8 mouse cellular contexts compared by ENCODE assay signal in genomic region chr1:39650435-39651240, GRCm38 (mm10). TPM values are rescaled to one million over a fixed set of nuclear protein-coding genes. Genes with fewer than 3 reads are reported as not detected.
A peak's percentile ranks its signal among the peaks of the same experiment; 100 is the strongest.
DNase-seq lines count a peak whose midpoint lies in the region; ATAC-seq and TF ChIP-seq lines count a peak whose summit lies in the region.

No protein-coding gene starts in this region.

- H3K4me2 ChIP-seq in embryonic facial prominence, embryonic 13.5 days, result peak overlapping the region; percentile 100

- no peak overlapping the region for H3K27ac ChIP-seq in embryonic facial prominence, embryonic 13.5 days
- H3K27ac ChIP-seq in kidney, adult 2 months (ENCODE audit: insufficient read depth, low read depth, low read length), result no peak overlapping the region

- no peak for TF ChIP-seq POLR2A in kidney, adult 2 months (IDR thresholded peaks at IDR 0.05; ENCODE audit: low read depth, low read length)

- peaks cover 55% of the 10 kb centered on the region for H3K27me3 ChIP-seq in embryonic facial prominence, embryonic 13.5 days
- no peaks in the 10 kb centered on the region for H3K27me3 ChIP-seq in kidney, adult 2 months (replicated peaks; ENCODE audit: control insufficient read depth, insufficient read depth, low read length)

- H3K36me3 ChIP-seq in embryonic facial prominence, embryonic 13.5 days, result no peaks in the 10 kb centered on the region
- no peaks in the 10 kb centered on the region for H3K36me3 ChIP-seq in kidney, adult 2 months (ENCODE audit: control insufficient read depth, insufficient read depth, low read length)

- intact Hi-C loops in left cerebral cortex, postnatal 4 days (cut with DNase I), result loop anchor here (10.0 kb wide), 1 partner anchor 76 kb away; the partner anchor contains the start of gene Rnf149

- H3K9me3 ChIP-seq in embryonic facial prominence, embryonic 13.5 days, result no peaks in the 10 kb centered on the region

- peak overlapping the region; percentile 70 for H3K9ac ChIP-seq in embryonic facial prominence, embryonic 13.5 days

- DNase-seq in brain, adult 2 months (ENCODE audit: low read depth, low spot score), result peak; percentile 85
- DNase-seq in heart, adult 8-10 months (ENCODE audit: low spot score), result peak; percentile 5
- peak; percentile 35 for DNase-seq in kidney, adult 2 months
- peak; percentile 76 for DNase-seq in left cerebral cortex, postnatal 4 days
- DNase-seq in right cerebral cortex, postnatal 10 days (ENCODE audit: low spot score in 2 of 2), result peak; percentile 84 to 87
- DNase-seq in adipocyte (ENCODE audit: low spot score), result no peak

- H3K4me1 ChIP-seq in embryonic facial prominence, embryonic 13.5 days, result peaks cover 17% of the 10 kb centered on the region
- no peaks in the 10 kb centered on the region for H3K4me1 ChIP-seq in kidney, adult 2 months (ENCODE audit: control insufficient read depth, insufficient read depth, low read length)

- peak; percentile 43 for TF ChIP-seq CTCF in kidney, adult 2 months (conservative IDR thresholded peaks at IDR 0.05; ENCODE audit: insufficient read depth, insufficient read length, low read depth, low read length)

- peak overlapping the region; percentile 55 for H3K4me3 ChIP-seq in embryonic facial prominence, embryonic 13.5 days
- H3K4me3 ChIP-seq in kidney, adult 2 months (ENCODE audit: insufficient read depth, low read depth, low read length), result peak overlapping the region; percentile 48

- 2% methylated on average over 73 of the region's 73 CpGs for WGBS in embryonic facial prominence, embryonic 13.5 days
- WGBS in kidney, adult 2 months, result under 1% methylated on average over 73 of the region's 73 CpGs

- peak; percentile 20; the same call in 1 of the 2 replicates for ATAC-seq in embryonic facial prominence, embryonic 13.5 days (ENCODE audit: insufficient number of reproducible peaks, insufficient read depth, low FRiP score, low TSS enrichment, low read depth)
- ATAC-seq in megakaryocyte-erythroid progenitor cell, adult 5-6 weeks (replicated peaks; ENCODE audit: low FRiP score, low TSS enrichment, poor library complexity, severe bottlenecking), result peak; percentile 37; the same call in 1 of the 2 replicates

RNA-seq across cellular contexts. Expression of gene Creg2, which starts 0.6 kb away (rescaled TPM):
- polyA plus RNA-seq in embryonic facial prominence, embryonic 13.5 days (2015; fragmentation: Nextera tagmentation; extraction: Ambion mirVana), result 0.21 and 0.22 TPM in 2 replicates
- under 1 TPM in 2 of 4 experiments, not detected in 2; 0.03 to 0.05 TPM for total RNA-seq in heart, adult 8-10 months (2022)
- 0.04 and 0.09 TPM in 2 replicates for polyA plus RNA-seq in kidney, adult 2 months (2012; rRNA removed)
- total RNA-seq in left cerebral cortex, postnatal 4 days (2021), result 10 to 100 TPM; 20.7 to 21.2 TPM
- total RNA-seq in megakaryocyte-erythroid progenitor cell, adult 5-6 weeks (2014; fragmentation: Nextera tagmentation), result not detected in 2 replicates
- total RNA-seq in megakaryocyte-erythroid progenitor cell, adult 5-6 weeks (2017), result not detected in 2 replicates

Comparison
In these comparisons a context has a peak if more than half of its experiments do, and no peak if none do; other contexts are left out.
1. RNA of gene Creg2, which starts 0.6 kb away (total RNA-seq): 20.7 to 21.2 TPM in left cerebral cortex, postnatal 4 days; 0.03 to 0.05 TPM in heart, adult 8-10 months and not detected in megakaryocyte-erythroid progenitor cell, adult 5-6 weeks; every median in the first group is over 10 times any median in the second.